Mouse (Mus musculus) hindbrain, postnatal 0 days (tissue): ENCODE data around the gene Ndufv1. TPM values are rescaled to one million over a fixed set of nuclear protein-coding genes. Genes with fewer than 3 reads are reported as not detected.
A peak's percentile ranks its signal among the peaks of the same experiment; 100 is the strongest.
"Not testable (repeated sequence)": the region's sequence is repeated elsewhere in the genome, so short reads cannot be mapped to it uniquely, and the experiment has no call there.

Source experiments
- ATAC-seq: fragments of 200-750 bp; cut with Nextera tagmentation; 2 replicates; pipeline ENCODE4 v1.8.0; 2017; ENCODE audit warnings: mild to moderate bottlenecking, moderate TSS enrichment, moderate library complexity
- DNase-seq: peaks from one replicate; pipeline ENCODE4 v3.0.0-alpha.2; 2015; ENCODE audit warnings: low spot score
- H3K27ac ChIP-seq: fragments of 300-500 bp; sonication (generic); 2 replicates; pipeline ENCODE4 v1.5.1; 2014; ENCODE audit warnings: mild to moderate bottlenecking
- H3K27me3 ChIP-seq: fragments of 300-500 bp; sonication (generic); 2 replicates; pipeline ENCODE4 v1.6.1; 2014; ENCODE audit warnings: low read length, mixed read lengths; ENCODE audit not compliant: insufficient read depth
- H3K36me3 ChIP-seq: fragments of 300-500 bp; sonication (generic); 2 replicates; pipeline ENCODE4 v1.6.1; 2014; ENCODE audit warnings: low read length, mixed read lengths; ENCODE audit not compliant: insufficient read depth
- H3K4me1 ChIP-seq: fragments of 300-500 bp; sonication (generic); 2 replicates; pipeline ENCODE4 v1.6.1; 2014; ENCODE audit warnings: antibody characterized with exemption, low read length, mixed read lengths; ENCODE audit not compliant: insufficient read depth
- H3K4me2 ChIP-seq: fragments of 300-500 bp; sonication (generic); 2 replicates; pipeline ENCODE4 v1.6.1; 2014; ENCODE audit warnings: low read depth, mild to moderate bottlenecking, low read length, moderate library complexity, mixed read lengths
- H3K4me3 ChIP-seq: fragments of 300-500 bp; sonication (generic); 2 replicates; pipeline ENCODE4 v1.5.1; 2014; ENCODE audit warnings: low read length
- H3K9ac ChIP-seq: fragments of 300-500 bp; sonication (generic); replicated peaks from 2 replicates; pipeline ENCODE4 v1.6.1; 2014; ENCODE audit warnings: mild to moderate bottlenecking, low read length, moderate library complexity, mixed read lengths
- H3K9me3 ChIP-seq: fragments of 300-500 bp; sonication (generic); 2 replicates; pipeline ENCODE4 v1.6.1; 2016; ENCODE audit warnings: low read length, mixed read lengths
- CTCF ChIP-seq: IDR thresholded peaks from 2 replicates; pipeline ENCODE4 v1.5.1; 2016; ENCODE audit warnings: antibody characterized with exemption, control low read depth, low read depth
- WGBS: fragments of 180-500 bp; shearing (Covaris S2); extraction: QIAGEN DNeasy Blood & Tissue Kit; methylation state at CpG from one replicate; pipeline ENCODE4 v1.1.7; 2014; 5-methylcytosine and 5-hydroxymethylcytosine counted together
- polyA plus RNA-seq: library from polyadenylated mRNA; unstranded; fragments of >200 nt; fragmentation: Nextera tagmentation; extraction: Ambion mirVana; gene quantifications from 2 replicates; pipeline ENCODE4 v1.2.1, GENCODE M21; 2015
- total RNA-seq: library from RNA; depleted of rRNA; stranded (reverse); fragments of >200 nt; gene quantifications from 2 replicates; pipeline ENCODE4 v1.2.3, GENCODE M21; 2014

Gene Ndufv1
- total and polyA plus RNA-seq, 2 experiments from 2014 or later: 203 to 285 TPM

DNA sequence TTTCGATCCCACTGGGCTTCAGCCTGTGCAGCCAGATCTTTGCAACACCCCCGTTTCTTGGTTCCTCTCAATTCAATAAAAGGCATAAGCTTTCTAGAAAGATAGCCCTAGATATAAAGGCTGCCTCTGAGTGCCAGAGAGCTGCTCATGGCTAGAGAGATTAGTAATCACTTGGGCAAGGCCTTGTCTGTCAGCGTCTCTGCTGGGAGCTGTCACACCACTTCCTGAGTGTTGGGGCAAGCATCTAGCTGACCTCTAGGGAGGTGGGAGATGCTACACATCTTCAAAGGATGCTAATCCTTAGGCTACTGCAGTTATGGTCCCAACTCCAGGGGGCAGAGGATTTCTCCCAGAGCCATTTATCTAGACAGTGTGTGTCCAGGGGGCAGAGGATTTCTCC is 45.3 kb downstream of the Ndufv1 start:
- no peak overlapping the region for H3K9ac ChIP-seq
- ATAC-seq (no peak), DNase-seq (no peak)
- no peak for TF ChIP-seq CTCF
- H3K4me3 ChIP-seq: no peak overlapping the region
- H3K27me3 ChIP-seq: no peaks in the 10 kb centered on the region
- 66% methylated on average over 3 of the region's 3 CpGs for WGBS
- H3K36me3 ChIP-seq: no peaks in the 10 kb centered on the region
- no peak overlapping the region for H3K27ac ChIP-seq
- no peak overlapping the region for H3K4me2 ChIP-seq
- no peaks in the 10 kb centered on the region for H3K4me1 ChIP-seq
- no peaks in the 10 kb centered on the region for H3K9me3 ChIP-seq

DNA sequence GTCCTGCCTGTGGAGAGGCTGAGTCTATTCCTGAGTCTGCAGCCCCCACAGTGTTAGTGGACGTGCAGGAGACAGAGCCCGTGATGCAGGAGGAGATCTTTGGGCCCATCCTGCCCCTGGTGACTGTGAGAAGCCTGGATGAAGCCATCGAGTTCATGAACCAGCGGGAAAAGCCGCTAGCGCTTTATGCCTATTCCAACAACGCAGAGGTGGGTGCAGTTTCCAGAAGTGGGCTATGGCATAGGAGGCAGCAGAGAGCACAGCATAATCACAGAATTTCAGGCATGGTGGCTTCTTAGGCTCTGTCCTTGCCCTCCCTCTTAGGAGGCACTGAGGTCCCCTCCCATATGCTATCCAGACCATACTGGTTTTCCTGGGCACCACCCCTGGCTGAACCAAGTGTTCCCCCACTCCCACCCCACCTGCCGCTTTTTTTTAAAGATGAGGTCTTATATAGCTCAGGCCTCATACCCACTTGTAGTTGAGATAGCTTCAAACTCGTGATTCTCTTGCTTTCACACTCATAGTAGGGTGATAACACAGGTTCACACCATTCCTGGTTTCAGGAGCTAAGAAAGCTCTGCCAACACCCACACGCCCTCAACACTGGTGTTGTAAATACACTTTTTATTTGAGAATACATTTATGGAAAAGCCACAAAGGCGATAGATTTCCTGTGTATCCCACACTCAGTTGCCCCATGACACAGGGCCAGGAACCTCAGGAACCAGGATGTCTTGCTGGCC is 46.1 kb downstream of the Ndufv1 start:
- no peaks in the 10 kb centered on the region for H3K4me1 ChIP-seq
- 73% methylated on average over 11 of the region's 11 CpGs for whole genome bisulfite sequencing
- peak; percentile 9 for DNase-seq

DNA sequence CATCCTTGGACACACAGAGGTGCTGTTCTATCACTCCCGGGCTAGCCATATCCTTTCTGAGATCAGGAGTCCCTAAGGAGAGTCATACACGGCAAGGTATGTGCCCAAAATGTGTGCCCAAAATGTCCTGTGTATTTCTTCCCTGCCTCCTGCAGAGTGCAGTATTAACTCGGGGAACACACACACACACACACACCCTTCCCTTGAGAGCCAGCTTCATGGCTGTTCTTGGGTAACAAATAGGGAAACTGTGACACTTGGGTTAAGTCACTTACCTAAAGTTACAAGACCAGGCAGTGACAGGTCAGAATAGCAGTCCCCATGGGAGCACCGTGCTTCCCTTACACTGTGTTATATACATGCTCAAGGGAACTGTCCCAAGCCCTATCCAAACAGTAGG is 48.6 kb downstream of the Ndufv1 start:
- no peak for DNase-seq
- Histone ChIP-seq H3K4me1 (no peaks in the 10 kb centered on the region), H3K27me3 (no peaks in the 10 kb centered on the region), H3K27ac (no peak overlapping the region), H3K9me3 (no peaks in the 10 kb centered on the region), H3K4me3 (no peak overlapping the region), H3K4me2 (no peak overlapping the region), H3K9ac (no peak overlapping the region), H3K36me3 (no peaks in the 10 kb centered on the region)
- TF ChIP-seq CTCF: no peak
- WGBS: 71% methylated on average over 4 of the region's 4 CpGs
- ATAC-seq: no peak

More for the DNA sequence above, 46.1 kb downstream of the Ndufv1 start:
- H3K4me3 ChIP-seq: no peak overlapping the region
- H3K27ac ChIP-seq: no peak overlapping the region
- H3K9me3 ChIP-seq: no peaks in the 10 kb centered on the region
- no peak for ATAC-seq
- peak; percentile 60 for TF ChIP-seq CTCF
- H3K9ac ChIP-seq: no peak overlapping the region
- H3K27me3 ChIP-seq: no peaks in the 10 kb centered on the region
- no peak overlapping the region for H3K4me2 ChIP-seq
- H3K36me3 ChIP-seq: no peaks in the 10 kb centered on the region

DNA sequence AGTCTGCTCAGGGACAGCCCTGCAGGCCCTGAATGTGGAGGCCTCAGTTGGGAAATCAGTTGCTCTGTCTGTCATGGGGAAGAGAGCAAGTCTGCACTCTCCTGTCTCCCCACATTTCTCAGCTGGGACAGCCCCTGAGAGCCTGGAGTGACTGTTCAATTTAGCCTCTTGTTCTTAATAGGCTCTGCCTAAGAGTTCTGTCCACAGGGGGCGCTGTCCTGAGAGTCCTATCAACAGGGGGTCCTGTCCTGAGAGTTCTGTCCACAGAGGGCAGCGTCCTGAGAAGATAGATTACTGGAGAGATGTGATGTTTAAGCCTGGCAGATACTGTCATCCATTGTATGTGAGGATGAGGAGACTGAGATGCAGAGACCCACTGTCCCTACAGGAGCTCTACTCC is 50.1 kb downstream of the Ndufv1 start:
- no peak overlapping the region for H3K27ac ChIP-seq
- 5% methylated on average over 2 of the region's 2 CpGs for WGBS
- no peak overlapping the region for H3K9ac ChIP-seq
- H3K9me3 ChIP-seq: no peaks in the 10 kb centered on the region
- no peaks in the 10 kb centered on the region for H3K27me3 ChIP-seq
- no peak overlapping the region for H3K4me3 ChIP-seq
- H3K36me3 ChIP-seq: no peaks in the 10 kb centered on the region
- no peak for ATAC-seq
- no peak overlapping the region for H3K4me2 ChIP-seq
- no peaks in the 10 kb centered on the region for H3K4me1 ChIP-seq
- peak; percentile 31 for TF ChIP-seq CTCF
- peak; percentile 11 for DNase-seq

DNA sequence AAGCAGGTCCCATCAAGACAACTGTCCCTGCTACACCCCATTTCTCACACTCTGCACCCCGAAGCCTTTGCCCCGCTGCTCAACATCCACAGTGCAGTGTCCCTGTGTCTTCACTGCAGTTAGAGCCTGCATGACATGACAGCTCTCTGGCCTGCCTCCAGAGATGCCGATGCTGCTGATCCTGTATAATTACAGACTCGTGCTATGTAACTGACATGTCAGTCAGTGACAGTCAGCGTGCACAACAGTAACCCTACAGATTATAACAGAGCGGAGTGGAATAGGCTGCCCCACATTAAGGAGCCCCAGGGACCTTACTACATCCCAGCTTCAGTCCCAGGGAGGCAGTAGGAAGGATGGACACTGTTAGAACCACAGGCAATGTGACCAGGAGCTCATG is 50.8 kb downstream of the Ndufv1 start:
- not testable (repeated sequence) for H3K4me1 ChIP-seq, H3K4me3 ChIP-seq, H3K9me3 ChIP-seq, H3K9ac ChIP-seq, H3K27ac ChIP-seq, H3K36me3 ChIP-seq, ATAC-seq, H3K4me2 ChIP-seq, DNase-seq, H3K27me3 ChIP-seq
- 62% methylated on average over 6 of the region's 6 CpGs for WGBS

DNA sequence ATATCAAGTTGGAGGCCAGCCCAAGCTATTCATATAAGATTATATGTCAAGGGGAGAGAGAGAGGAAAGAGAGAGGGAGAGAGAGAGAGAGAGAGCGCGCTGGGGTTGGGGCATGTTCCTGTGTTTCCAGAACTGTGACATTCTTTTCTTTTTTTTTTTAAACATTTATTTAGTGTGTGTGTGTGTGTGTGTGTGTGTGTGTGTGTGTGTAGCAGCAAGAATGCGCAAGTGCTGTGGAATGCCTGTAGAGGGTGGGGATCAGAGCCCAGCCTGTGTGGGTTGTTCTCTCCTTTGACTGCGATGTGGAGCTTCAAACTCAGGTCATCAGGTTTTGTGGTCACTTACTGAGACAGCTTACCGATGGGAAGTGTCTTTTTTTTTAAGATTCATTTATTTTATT is 52.4 kb downstream of the Ndufv1 start:
- 87% methylated on average over 5 of the region's 5 CpGs for WGBS

DNA sequence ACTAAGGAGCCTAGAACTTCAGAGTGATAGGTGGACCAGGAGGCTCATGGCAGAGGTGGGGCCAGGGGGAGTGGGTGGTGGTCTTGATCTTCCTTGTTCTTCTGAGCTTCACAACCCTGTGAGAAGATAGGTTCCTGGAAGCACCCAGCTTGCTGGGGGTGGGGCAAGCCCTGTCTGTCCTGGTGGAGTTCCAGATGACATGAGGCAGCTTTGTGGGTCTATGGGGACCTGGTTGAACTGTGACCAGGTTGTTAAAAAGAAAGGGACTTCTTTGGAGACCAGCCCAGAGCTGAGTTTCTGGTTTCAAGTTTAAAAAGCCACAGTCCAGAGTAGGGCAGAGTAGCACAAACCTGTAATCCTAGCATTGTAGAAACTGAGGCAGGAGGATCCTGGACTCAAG is 53.6 kb downstream of the Ndufv1 start:
- Histone ChIP-seq H3K36me3 (no peaks in the 10 kb centered on the region), H3K4me1 (no peaks in the 10 kb centered on the region), H3K27ac (no peak overlapping the region), H3K27me3 (no peaks in the 10 kb centered on the region), H3K9me3 (no peaks in the 10 kb centered on the region), H3K9ac (no peak overlapping the region), H3K4me3 (no peak overlapping the region), H3K4me2 (no peak overlapping the region)
- TF ChIP-seq CTCF: no peak
- ATAC-seq: no peak
- DNase-seq: no peak

More for the DNA sequence above, 52.4 kb downstream of the Ndufv1 start:
- Histone ChIP-seq H3K4me3 (no peak overlapping the region), H3K27ac (no peak overlapping the region), H3K4me1 (no peaks in the 10 kb centered on the region), H3K9me3 (no peaks in the 10 kb centered on the region), H3K9ac (no peak overlapping the region), H3K4me2 (no peak overlapping the region), H3K36me3 (no peaks in the 10 kb centered on the region), H3K27me3 (no peaks in the 10 kb centered on the region)
- TF ChIP-seq CTCF: no peak
- no peak for DNase-seq
- no peak for ATAC-seq
